Mouse (Mus musculus): ENCODE data around the gene L3mbtl3. TPM values are rescaled to one million over a fixed set of nuclear protein-coding genes. Genes with fewer than 3 reads are reported as not detected.

L3mbtl3 gene
- total and polyA plus RNA-seq, 3 experiments = 1.9 to 8.6 (median 7.3) TPM

GRCm38 (mm10) chr10:26351129-26351738 lies 24.5 kb downstream of the L3mbtl3 start:
- 93% methylated on average over 7 of the region's 7 CpGs for WGBS
- no peak for DNase-seq
- Histone ChIP-seq H3K4me3 (no peak overlapping the region), H3K27ac (no peak overlapping the region), H3K4me1 (ENCODE audit: control insufficient read depth, insufficient read depth, low read length) (no peaks in the 10 kb centered on the region; the same call in 1 of the 2 replicates), H3K36me3 (ENCODE audit: control insufficient read depth, insufficient read depth, low read length) (no peaks in the 10 kb centered on the region), H3K79me2 (replicated peaks; ENCODE audit: control insufficient read depth, insufficient read depth, low read length) (no peaks in the 10 kb centered on the region), H3K9ac (ENCODE audit: low read depth, low read length) (no peak overlapping the region), H3K27me3 (ENCODE audit: control insufficient read depth, insufficient read depth, low read length) (no peaks in the 10 kb centered on the region)
- no peak for TF ChIP-seq CTCF (IDR thresholded peaks at IDR 0.05)
- no peak for TF ChIP-seq POLR2A (IDR thresholded peaks at IDR 0.05; ENCODE audit: insufficient read depth, low read depth, low read length)
- no peak for TF ChIP-seq EP300 (IDR thresholded peaks at IDR 0.05; ENCODE audit: insufficient read depth, low read depth, low read length)
- intact Hi-C loops (cut with DNase I) = no loop called here

GRCm38 (mm10) chr10:26350153-26350552 lies 25.6 kb downstream of the L3mbtl3 start:
- no peak for DNase-seq
- Histone ChIP-seq H3K4me1 (ENCODE audit: control insufficient read depth, insufficient read depth, low read length) (no peaks in the 10 kb centered on the region; the same call in 1 of the 2 replicates), H3K27me3 (ENCODE audit: control insufficient read depth, insufficient read depth, low read length) (no peaks in the 10 kb centered on the region), H3K79me2 (replicated peaks; ENCODE audit: control insufficient read depth, insufficient read depth, low read length) (no peaks in the 10 kb centered on the region), H3K4me3 (no peak overlapping the region), H3K27ac (no peak overlapping the region), H3K36me3 (ENCODE audit: control insufficient read depth, insufficient read depth, low read length) (no peaks in the 10 kb centered on the region), H3K9ac (ENCODE audit: low read depth, low read length) (no peak overlapping the region)
- no peak for TF ChIP-seq POLR2A (IDR thresholded peaks at IDR 0.05; ENCODE audit: insufficient read depth, low read depth, low read length)
- no peak for TF ChIP-seq CTCF (IDR thresholded peaks at IDR 0.05)
- no peak for TF ChIP-seq EP300 (IDR thresholded peaks at IDR 0.05; ENCODE audit: insufficient read depth, low read depth, low read length)
- intact Hi-C loops (cut with DNase I) = no loop called here
- WGBS = 78% methylated on average over 1 of the region's 1 CpGs

- intact Hi-C loops (cut with DNase I) = loop anchor here (10.0 kb wide), 1 partner anchor 663 kb away; no protein-coding TSS in a partner anchor
- no peak for DNase-seq
- Histone ChIP-seq H3K4me3 (no peak overlapping the region), H3K27ac (no peak overlapping the region), H3K36me3 (ENCODE audit: control insufficient read depth, insufficient read depth, low read length) (no peaks in the 10 kb centered on the region), H3K4me1 (ENCODE audit: control insufficient read depth, insufficient read depth, low read length) (no peaks in the 10 kb centered on the region; the same call in 1 of the 2 replicates), H3K27me3 (ENCODE audit: control insufficient read depth, insufficient read depth, low read length) (no peaks in the 10 kb centered on the region), H3K9ac (ENCODE audit: low read depth, low read length) (no peak overlapping the region), H3K79me2 (replicated peaks; ENCODE audit: control insufficient read depth, insufficient read depth, low read length) (no peaks in the 10 kb centered on the region)
- TF ChIP-seq CTCF (IDR thresholded peaks at IDR 0.05) (no peak), POLR2A (IDR thresholded peaks at IDR 0.05; ENCODE audit: insufficient read depth, low read depth, low read length) (no peak), EP300 (IDR thresholded peaks at IDR 0.05; ENCODE audit: insufficient read depth, low read depth, low read length) (no peak)
- 59% methylated on average over 7 of the region's 7 CpGs for WGBS
These were observed 28.2 kb downstream of the L3mbtl3 start for GRCm38 (mm10) chr10:26347614-26348013.

GRCm38 (mm10) chr10:26345879-26346278 lies 29.9 kb downstream of the L3mbtl3 start:
- no peak for TF ChIP-seq POLR2A (IDR thresholded peaks at IDR 0.05; ENCODE audit: insufficient read depth, low read depth, low read length)
- TF ChIP-seq CTCF (IDR thresholded peaks at IDR 0.05) = peak; percentile 59
- no peak for TF ChIP-seq EP300 (IDR thresholded peaks at IDR 0.05; ENCODE audit: insufficient read depth, low read depth, low read length)
- 67% methylated on average over 1 of the region's 1 CpGs for WGBS
- intact Hi-C loops (cut with DNase I) = loop anchor here (10.0 kb wide), 1 partner anchor 661 kb away; no protein-coding TSS in a partner anchor

GRCm38 (mm10) chr10:26337896-26338503 lies 37.8 kb downstream of the L3mbtl3 start:
- no peaks in the 10 kb centered on the region for H3K4me1 ChIP-seq (ENCODE audit: control insufficient read depth, insufficient read depth, low read length)
- peaks cover 2% of the 10 kb centered on the region; the same call in 1 of the 2 replicates for H3K36me3 ChIP-seq (ENCODE audit: control insufficient read depth, insufficient read depth, low read length)
- H3K79me2 ChIP-seq (replicated peaks; ENCODE audit: control insufficient read depth, insufficient read depth, low read length) = no peaks in the 10 kb centered on the region
- H3K9ac ChIP-seq (ENCODE audit: low read depth, low read length) = no peak overlapping the region
- intact Hi-C loops (cut with DNase I) = no loop called here
- no peaks in the 10 kb centered on the region for H3K27me3 ChIP-seq (ENCODE audit: control insufficient read depth, insufficient read depth, low read length)
- no peak overlapping the region for H3K4me3 ChIP-seq
- WGBS = 76% methylated on average over 23 of the region's 23 CpGs
- H3K27ac ChIP-seq = no peak overlapping the region
- TF ChIP-seq EP300 (IDR thresholded peaks at IDR 0.05; ENCODE audit: insufficient read depth, low read depth, low read length) = no peak
- TF ChIP-seq CTCF (IDR thresholded peaks at IDR 0.05) = no peak
- no peak for TF ChIP-seq POLR2A (IDR thresholded peaks at IDR 0.05; ENCODE audit: insufficient read depth, low read depth, low read length)
- peak in 1 of 2 experiments; percentile 6 for DNase-seq

More at GRCm38 (mm10) chr10:26345879-26346278, 29.9 kb downstream of the L3mbtl3 start:
- Histone ChIP-seq H3K4me1 (ENCODE audit: control insufficient read depth, insufficient read depth, low read length) (no peaks in the 10 kb centered on the region; the same call in 1 of the 2 replicates), H3K27ac (no peak overlapping the region), H3K9ac (ENCODE audit: low read depth, low read length) (no peak overlapping the region), H3K27me3 (ENCODE audit: control insufficient read depth, insufficient read depth, low read length) (no peaks in the 10 kb centered on the region), H3K4me3 (no peak overlapping the region), H3K79me2 (replicated peaks; ENCODE audit: control insufficient read depth, insufficient read depth, low read length) (no peaks in the 10 kb centered on the region), H3K36me3 (ENCODE audit: control insufficient read depth, insufficient read depth, low read length) (no peaks in the 10 kb centered on the region; the same call in 1 of the 2 replicates)
- DNase-seq = no peak

- no peak overlapping the region for H3K4me3 ChIP-seq
- H3K79me2 ChIP-seq (replicated peaks; ENCODE audit: control insufficient read depth, insufficient read depth, low read length) = no peaks in the 10 kb centered on the region
- H3K27ac ChIP-seq = no peak overlapping the region
- no peak for DNase-seq
- H3K36me3 ChIP-seq (ENCODE audit: control insufficient read depth, insufficient read depth, low read length) = peaks cover 2% of the 10 kb centered on the region; the same call in 1 of the 2 replicates
- H3K27me3 ChIP-seq (ENCODE audit: control insufficient read depth, insufficient read depth, low read length) = no peaks in the 10 kb centered on the region
- no peak overlapping the region for H3K9ac ChIP-seq (ENCODE audit: low read depth, low read length)
- WGBS = 82% methylated on average over 5 of the region's 5 CpGs
- no peaks in the 10 kb centered on the region for H3K4me1 ChIP-seq (ENCODE audit: control insufficient read depth, insufficient read depth, low read length)
- intact Hi-C loops (cut with DNase I) = no loop called here
- no peak for TF ChIP-seq POLR2A (IDR thresholded peaks at IDR 0.05; ENCODE audit: insufficient read depth, low read depth, low read length)
- no peak for TF ChIP-seq EP300 (IDR thresholded peaks at IDR 0.05; ENCODE audit: insufficient read depth, low read depth, low read length)
- no peak for TF ChIP-seq CTCF (IDR thresholded peaks at IDR 0.05)
These were observed 41.8 kb downstream of the L3mbtl3 start for GRCm38 (mm10) chr10:26333966-26334365.

Data from heart, adult 2 months (tissue).